Mouse (Mus musculus) inflammation-experienced regulatory T-cells (primary cell): Measurements from ENCODE around the gene Gm5916. TPM values are rescaled to one million over a fixed set of nuclear protein-coding genes. Genes with fewer than 3 reads are reported as not detected.

Experiments used
- polyA plus RNA-seq, 2 experiments: library from polyadenylated mRNA; unstranded; fragments of 100-300 nt; shearing (Covaris generic); gene quantifications; one replicate each; pipeline ENCODE4 v1.2.1; 2017

Gm5916 gene
- under 1 TPM in 1 of 2 experiments, not detected in 1; 0.24 TPM for polyA plus RNA-seq

GRCm38 (mm10) chr9:36128679-36129078 lies at the start of gene Gm5916:
Gene Gm5916, minus strand, starts transcription at chr9:36128779.

Other genes with a start within 250 kb of the Gm5916 start
- gene 9230113P08Rik, start 220.4 kb downstream of the Gm5916 start, polyA plus RNA-seq = not detected